Mouse (Mus musculus): ENCODE results near the gene Numb.

DNA sequence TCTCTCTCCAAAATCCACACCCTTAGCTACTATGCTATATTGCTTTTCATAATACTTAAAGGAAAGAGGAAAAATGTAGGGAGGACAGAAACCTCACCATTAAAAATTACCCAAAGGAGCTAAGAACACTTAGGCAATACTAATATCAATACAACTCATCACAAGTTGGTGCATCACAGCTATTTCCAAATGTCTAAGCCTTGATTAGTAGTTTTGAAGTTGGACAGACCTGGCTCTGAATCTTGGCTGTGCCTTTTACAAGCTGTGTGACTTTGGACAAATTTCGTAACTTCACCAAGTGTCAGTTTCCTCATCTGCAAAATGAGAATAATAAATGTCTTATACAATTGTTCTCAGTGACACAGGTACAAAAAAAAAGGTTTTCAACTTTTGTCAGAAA is 66.5 kb downstream of the Numb start:
- TF ChIP-seq MAFK (IDR thresholded peaks at IDR 0.05; ENCODE audit: insufficient read depth, low read depth, low read length) (no peak), ZC3H11A (IDR thresholded peaks at IDR 0.05; ENCODE audit: borderline replicate concordance, low read depth, low read length) (no peak)
